Mouse (Mus musculus) spleen, adult 2 months (tissue): Measurements from ENCODE around the gene Akap2. TPM values are rescaled to one million over a fixed set of nuclear protein-coding genes. Genes with fewer than 3 reads are reported as not detected.

Experiments
- DNase-seq, 2 experiments: peaks; one replicate each; pipeline versions ENCODE4 v3.0.0 to v3.0.0-alpha.2; 2012 to 2021; ENCODE audit warnings: low spot score in 2 of 2, low read depth in 1 of 2
- H3K27ac ChIP-seq: fragments of 200-500 bp; 2 replicates; pipeline ENCODE4 v1.5.1; 2012; ENCODE audit warnings: low read length, inconsistent platforms; ENCODE audit not compliant: insufficient read depth
- H3K27me3 ChIP-seq: fragments of 200-500 bp; 2 replicates; pipeline ENCODE4 v1.6.1; 2012; ENCODE audit warnings: mild to moderate bottlenecking, moderate library complexity, low read length, inconsistent platforms; ENCODE audit not compliant: control insufficient read depth, insufficient read depth
- H3K36me3 ChIP-seq: fragments of 200-500 bp; 2 replicates; pipeline ENCODE4 v1.6.1; 2012; ENCODE audit warnings: mild to moderate bottlenecking, low read length, inconsistent platforms; ENCODE audit not compliant: control insufficient read depth, insufficient read depth
- H3K4me1 ChIP-seq: fragments of 200-500 bp; 2 replicates; pipeline ENCODE4 v1.6.1; 2011; ENCODE audit warnings: inconsistent platforms; ENCODE audit not compliant: control insufficient read depth, insufficient read depth, insufficient read length
- H3K4me3 ChIP-seq: fragments of 200-500 bp; 2 replicates; pipeline ENCODE4 v1.5.1; 2011; ENCODE audit warnings: mild to moderate bottlenecking, inconsistent platforms; ENCODE audit not compliant: insufficient read depth, insufficient read length; ENCODE audit errors: extremely low read depth
- CTCF ChIP-seq: fragments of 200-500 bp; IDR thresholded peaks from 2 replicates; pipeline ENCODE4 v1.5.1; 2011; ENCODE audit warnings: mild to moderate bottlenecking, inconsistent platforms; ENCODE audit not compliant: insufficient read depth, insufficient read length, insufficient replicate concordance; ENCODE audit errors: extremely low read depth
- POLR2A ChIP-seq: fragments of 200-500 bp; IDR thresholded peaks from 2 replicates; pipeline ENCODE4 v1.6.1; 2011; ENCODE audit warnings: low read depth, low read length, inconsistent platforms
- WGBS: fragments of 180-500 bp; shearing (Covaris S2); methylation state at CpG from one replicate; pipeline ENCODE4 v1.1.7; 2018; 5-methylcytosine and 5-hydroxymethylcytosine counted together
- polyA plus RNA-seq: library from polyadenylated mRNA; depleted of rRNA; stranded (reverse); fragments of >200 nt; gene quantifications from 2 replicates; pipeline ENCODE4 v1.2.3, GENCODE M21; 2012

The Akap2 gene
- polyA plus RNA-seq, 1 experiment = 23.6 TPM

GRCm38 (mm10) chr4:57879137-57879536, 161.7 kb downstream of the Akap2 start:
- H3K4me1 ChIP-seq = peaks cover 11% of the 10 kb centered on the region
- no peak overlapping the region for H3K27ac ChIP-seq
- no peaks in the 10 kb centered on the region for H3K36me3 ChIP-seq
- no peak for TF ChIP-seq CTCF
- no peak for DNase-seq
- H3K4me3 ChIP-seq = no peak overlapping the region
- H3K27me3 ChIP-seq = no peaks in the 10 kb centered on the region
- WGBS = 89% methylated on average over 5 of the region's 5 CpGs

GRCm38 (mm10) chr4:57879804-57880357, 162.4 kb downstream of the Akap2 start:
- no peak overlapping the region for H3K4me3 ChIP-seq
- TF ChIP-seq CTCF (peak; percentile 90; the same call in 1 of the 2 replicates), POLR2A (no peak)
- no peaks in the 10 kb centered on the region for H3K27me3 ChIP-seq
- no peaks in the 10 kb centered on the region for H3K36me3 ChIP-seq
- DNase-seq = peak; percentile 52 to 79
- no peak overlapping the region for H3K27ac ChIP-seq
- peaks cover 14% of the 10 kb centered on the region for H3K4me1 ChIP-seq
- 12% methylated on average over 6 of the region's 6 CpGs for WGBS

- DNase-seq = no peak
Measured at GRCm38 (mm10) chr4:57883520-57884421, 166.3 kb downstream of the Akap2 start.

GRCm38 (mm10) chr4:57884511-57884910, 167.1 kb downstream of the Akap2 start:
- no peak for DNase-seq
- TF ChIP-seq POLR2A = no peak
- no peak for TF ChIP-seq CTCF
- H3K4me3 ChIP-seq = no peak overlapping the region
- WGBS = 52% methylated on average over 3 of the region's 3 CpGs
- H3K27ac ChIP-seq = no peak overlapping the region
- H3K27me3 ChIP-seq = no peaks in the 10 kb centered on the region
- no peaks in the 10 kb centered on the region for H3K36me3 ChIP-seq
- peaks cover 15% of the 10 kb centered on the region; the same call in 1 of the 2 replicates for H3K4me1 ChIP-seq

More at GRCm38 (mm10) chr4:57883520-57884421, 166.3 kb downstream of the Akap2 start:
- H3K27me3 ChIP-seq = no peaks in the 10 kb centered on the region
- H3K36me3 ChIP-seq = no peaks in the 10 kb centered on the region
- H3K4me3 ChIP-seq = no peak overlapping the region
- no peak overlapping the region for H3K27ac ChIP-seq
- peaks cover 15% of the 10 kb centered on the region; the same call in 1 of the 2 replicates for H3K4me1 ChIP-seq
- 27% methylated on average over 7 of the region's 7 CpGs for WGBS
- TF ChIP-seq POLR2A (no peak), CTCF (no peak)

GRCm38 (mm10) chr4:57885186-57885585, 167.7 kb downstream of the Akap2 start:
- no peaks in the 10 kb centered on the region for H3K27me3 ChIP-seq
- peaks cover 15% of the 10 kb centered on the region; the same call in 1 of the 2 replicates for H3K4me1 ChIP-seq
- TF ChIP-seq POLR2A (no peak), CTCF (no peak)
- H3K27ac ChIP-seq = no peak overlapping the region
- H3K36me3 ChIP-seq = no peaks in the 10 kb centered on the region
- DNase-seq = no peak
- no peak overlapping the region for H3K4me3 ChIP-seq
- 74% methylated on average over 2 of the region's 2 CpGs for WGBS

- Histone ChIP-seq H3K4me3 (no peak overlapping the region), H3K4me1 (peaks cover 15% of the 10 kb centered on the region; the same call in 1 of the 2 replicates), H3K27me3 (no peaks in the 10 kb centered on the region), H3K27ac (no peak overlapping the region), H3K36me3 (no peaks in the 10 kb centered on the region)
- DNase-seq = no peak
- WGBS = 33% methylated on average over 11 of the region's 11 CpGs
- TF ChIP-seq CTCF (no peak), POLR2A (no peak)
Measured at GRCm38 (mm10) chr4:57886066-57886887, 168.8 kb downstream of the Akap2 start.
